Mouse (Mus musculus): ENCODE data around the gene Onecut3.

Onecut3 gene

GRCm38 (mm10) chr10:80557346-80557965 is 62.8 kb downstream of the Onecut3 start:
- DNase-seq, result peak; percentile 88

GRCm38 (mm10) chr10:80559431-80559830 is 64.8 kb downstream of the Onecut3 start:
- no peak for DNase-seq

DNA sequence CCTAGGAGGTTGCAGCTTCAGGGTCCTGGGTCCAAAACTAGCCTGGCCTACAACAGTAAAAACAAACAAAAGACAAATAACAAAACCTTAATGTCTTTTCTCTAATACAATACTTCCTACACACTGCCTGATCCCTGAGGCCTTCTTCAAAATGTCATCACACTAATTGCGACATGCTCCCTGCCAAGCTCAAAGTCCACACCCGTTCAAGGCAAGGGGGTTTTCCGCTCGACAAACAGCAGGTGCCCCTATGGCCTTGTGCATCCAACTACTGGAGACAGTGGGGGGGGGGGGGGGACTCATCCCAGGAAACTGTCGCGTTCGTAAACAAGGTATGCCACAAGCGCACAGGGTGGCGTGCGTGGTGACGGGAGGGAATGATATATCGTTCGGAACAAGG is 66.0 kb downstream of the Onecut3 start:
- no peak for DNase-seq

DNA sequence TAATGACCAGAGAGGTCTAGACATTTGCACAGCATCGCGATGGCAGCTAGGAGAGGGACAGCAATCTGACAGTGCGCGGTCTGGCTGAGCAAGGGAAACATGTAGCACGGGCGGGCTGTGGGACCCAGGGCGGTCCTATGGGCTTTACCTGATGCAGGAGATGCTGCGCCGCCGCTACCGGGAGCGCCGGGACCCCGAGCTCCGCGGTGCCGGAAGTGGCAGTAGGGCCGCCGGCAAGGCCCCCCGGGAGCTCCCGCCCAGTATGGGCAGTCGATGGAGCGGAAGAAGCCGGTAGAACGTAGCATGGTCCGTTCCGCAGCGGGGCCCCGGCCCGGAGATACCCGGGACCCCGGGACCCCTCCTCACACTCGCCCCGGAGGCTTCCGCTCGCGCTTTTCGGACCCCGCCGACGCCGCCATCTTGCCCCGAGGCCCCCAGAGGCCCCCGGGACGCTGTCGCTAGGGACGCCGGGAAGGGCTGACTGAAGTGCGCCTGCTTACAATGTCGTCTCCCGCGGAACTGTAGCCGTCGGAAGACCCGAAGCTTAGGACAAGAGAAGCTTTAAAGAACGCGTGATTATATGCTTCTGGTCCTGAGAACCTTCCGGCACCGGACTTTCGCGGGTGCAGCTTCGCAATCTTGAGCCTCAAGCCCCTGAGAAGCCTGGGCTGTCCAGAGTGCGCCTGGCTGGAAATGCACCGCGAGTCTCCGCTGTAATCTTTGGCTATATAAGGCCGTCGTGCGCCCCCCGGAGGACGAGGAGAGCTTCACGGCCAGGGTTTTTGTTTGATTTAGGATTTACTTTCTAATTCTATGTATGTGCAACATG is 66.7 kb downstream of the Onecut3 start, which contains the start of gene Rexo1:
Gene Rexo1, minus strand, starts transcription at position 445 of the 829 bp plus-strand sequence.
- peak; percentile 92 for DNase-seq

DNA sequence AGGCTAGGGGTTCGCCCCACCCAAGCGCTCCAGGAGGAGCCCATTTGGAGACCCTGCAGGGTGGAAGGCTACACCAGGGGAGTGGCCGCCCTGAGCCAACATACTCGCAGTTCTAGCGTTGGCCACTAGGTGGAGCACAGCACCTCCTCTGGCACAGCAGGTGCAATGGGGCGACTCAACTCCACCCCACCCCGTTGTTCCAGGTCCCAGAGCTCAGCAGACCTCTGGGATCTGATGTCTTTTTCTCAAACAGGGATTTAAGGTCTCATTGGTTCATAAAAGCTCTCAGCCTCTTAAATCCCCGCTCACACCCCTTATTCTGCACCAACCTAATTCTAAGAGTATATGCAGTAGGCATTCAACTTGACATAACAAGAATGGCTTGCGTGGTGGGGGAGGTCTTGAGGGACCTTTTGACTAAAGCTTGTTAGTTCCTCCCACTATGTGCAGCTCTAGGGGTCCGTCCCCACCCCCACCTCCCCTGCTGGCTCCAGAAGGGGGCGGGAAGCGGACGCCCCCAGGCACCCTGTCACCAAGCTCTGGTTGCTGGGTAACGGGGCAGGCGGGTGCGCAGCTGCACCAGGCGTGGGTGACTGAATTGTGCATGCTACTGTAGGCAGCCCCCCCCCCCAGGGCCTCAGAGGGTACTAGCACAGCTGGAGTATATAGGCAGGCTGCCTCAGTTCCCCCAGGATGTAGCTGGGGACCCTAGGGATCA is 71.9 kb downstream of the Onecut3 start:
- DNase-seq, result peak; percentile 91
